Mouse (Mus musculus): ENCODE results near the gene Irgm1.
"Not testable (repeated sequence)": the region's sequence is repeated elsewhere in the genome, so short reads cannot be mapped to it uniquely, and the experiment has no call there.

Irgm1 gene

GRCm38 (mm10) chr11:48833078-48833730, 38.3 kb downstream of the Irgm1 start:
- no peak for DNase-seq (ENCODE audit: low spot score)

DNA sequence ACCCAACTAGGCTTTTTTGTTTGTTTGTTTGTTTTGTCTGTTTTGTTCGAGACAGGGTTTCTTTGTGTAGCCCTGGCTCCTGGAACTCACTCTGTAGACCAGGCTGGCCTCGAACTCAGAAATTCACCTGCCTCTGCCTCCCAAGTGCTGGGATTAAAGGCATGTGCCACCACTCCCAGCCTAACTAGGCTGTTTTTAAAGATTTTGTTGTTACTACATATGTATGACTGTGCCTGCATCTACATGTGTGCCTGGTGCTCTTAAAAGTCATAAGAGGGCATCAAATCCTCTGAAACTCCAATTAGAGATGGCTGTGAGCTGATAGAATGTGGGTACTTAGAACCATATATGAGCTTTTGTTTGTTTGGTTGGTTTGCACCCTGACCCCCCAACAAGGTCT, 40.2 kb downstream of the Irgm1 start:
- DNase-seq (ENCODE audit: low spot score): no peak

- DNase-seq (ENCODE audit: low spot score): no peak
Measured at GRCm38 (mm10) chr11:48830279-48830678, 41.2 kb downstream of the Irgm1 start.

DNA sequence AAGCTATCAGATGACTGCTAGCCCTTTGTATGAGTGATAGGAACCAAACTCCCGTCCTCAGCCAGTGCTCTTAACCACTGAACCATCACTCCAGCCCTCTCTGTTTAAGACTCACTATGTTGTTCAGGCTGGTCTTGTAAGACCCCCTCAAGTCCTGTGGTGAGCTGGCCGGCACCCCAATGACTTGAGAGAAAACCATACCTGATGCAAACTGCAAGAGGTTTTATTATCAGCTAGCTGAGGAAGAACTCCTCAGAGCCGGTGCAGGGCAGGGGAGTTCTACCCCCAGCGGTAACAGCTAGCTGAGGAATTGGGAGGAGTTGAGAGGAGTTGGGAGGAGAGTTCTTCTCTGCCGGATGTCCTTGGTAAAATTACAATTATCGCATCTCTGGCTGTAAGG, 43.6 kb downstream of the Irgm1 start:
- no peak for DNase-seq (ENCODE audit: low spot score)

- DNase-seq (ENCODE audit: low spot score): no peak
Measured at GRCm38 (mm10) chr11:48826752-48827096, 44.8 kb downstream of the Irgm1 start.

GRCm38 (mm10) chr11:48825979-48826751, 45.3 kb downstream of the Irgm1 start, which contains the start of the genes Trim7 and Gm12184:
TSS of gene Trim7 (plus strand) at chr11:48826140.
TSS of gene Gm12184 (minus strand) at chr11:48826655.
- DNase-seq (ENCODE audit: low spot score): not testable (repeated sequence)

DNA sequence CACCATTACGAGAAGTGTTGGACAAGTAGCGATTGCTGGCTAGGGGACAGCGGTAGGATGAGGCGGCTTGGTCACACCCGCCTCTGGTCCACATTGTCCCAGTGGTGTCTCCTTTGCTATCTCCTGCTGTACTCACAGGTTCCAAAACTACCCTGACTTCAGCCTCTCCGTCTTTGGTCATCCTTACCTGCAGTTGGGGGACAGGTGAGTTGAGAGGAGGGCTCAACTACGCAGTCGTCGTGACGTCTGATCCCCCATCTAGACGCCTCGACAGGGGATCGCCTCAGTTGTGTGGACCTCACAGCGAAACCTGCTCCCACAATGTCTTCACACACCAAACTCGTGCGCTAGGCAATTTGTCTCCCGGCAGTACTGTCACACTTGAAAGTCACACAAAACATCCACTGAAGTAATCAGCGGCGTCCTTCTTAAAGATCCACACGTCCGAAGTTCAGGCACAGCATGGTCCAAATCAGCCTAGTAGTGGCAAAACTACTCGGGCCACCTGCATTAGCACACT, 47.1 kb downstream of the Irgm1 start:
- DNase-seq (ENCODE audit: low spot score): no peak

GRCm38 (mm10) chr11:48823536-48823972, 47.9 kb downstream of the Irgm1 start:
- no peak for DNase-seq (ENCODE audit: low spot score)

DNA sequence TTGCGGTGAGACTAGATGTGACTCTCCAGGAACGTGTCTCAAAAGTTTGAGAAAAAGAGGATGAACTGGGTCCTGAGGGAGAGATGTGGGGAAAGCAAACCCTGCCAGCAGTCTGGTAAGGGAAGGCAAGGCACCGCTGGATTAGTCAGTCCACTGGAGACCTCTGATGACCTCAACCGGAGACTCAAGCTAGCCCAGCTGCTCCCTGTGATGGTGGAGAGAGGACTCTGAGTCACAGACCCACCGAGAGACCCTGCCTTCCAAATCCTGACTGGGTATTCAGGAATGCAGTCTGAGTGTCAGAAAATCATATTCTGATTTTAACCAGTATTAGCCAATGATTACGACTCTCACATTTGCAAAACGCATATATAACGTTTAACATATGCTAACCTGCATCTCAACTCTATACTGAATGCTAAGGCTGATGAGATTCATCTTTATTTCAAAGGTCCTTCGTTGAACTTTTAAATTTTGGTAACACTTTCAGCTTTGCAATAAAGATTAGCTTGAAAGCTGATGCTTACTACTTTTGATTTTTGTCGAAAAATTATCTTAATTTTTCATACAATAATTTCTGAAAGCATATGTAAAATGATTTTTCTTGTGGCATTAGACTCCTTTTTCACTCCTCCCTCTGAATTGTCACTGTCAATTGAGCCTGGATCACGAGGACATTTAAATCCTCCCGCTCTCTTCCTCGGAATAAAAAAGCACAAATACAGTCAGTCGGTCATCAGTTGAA, 48.5 kb downstream of the Irgm1 start:
- no peak for DNase-seq (ENCODE audit: low spot score)

GRCm38 (mm10) chr11:48821299-48821698, 50.2 kb downstream of the Irgm1 start:
- not testable (repeated sequence) for DNase-seq (ENCODE audit: low spot score)

- no peak for DNase-seq (ENCODE audit: low spot score)
Measured at GRCm38 (mm10) chr11:48820308-48820674, 51.2 kb downstream of the Irgm1 start.

- DNase-seq (ENCODE audit: low spot score): no peak
Measured at GRCm38 (mm10) chr11:48819614-48820307, 51.7 kb downstream of the Irgm1 start.

GRCm38 (mm10) chr11:48818346-48818745, 53.1 kb downstream of the Irgm1 start:
- DNase-seq (ENCODE audit: low spot score): peak; percentile 95

- DNase-seq (ENCODE audit: low spot score): no peak
Measured at GRCm38 (mm10) chr11:48817794-48818193, 53.7 kb downstream of the Irgm1 start.

GRCm38 (mm10) chr11:48816800-48817665, 54.5 kb downstream of the Irgm1 start, which contains the start of gene Trim41:
TSS of gene Trim41 (minus strand) at chr11:48817353.
- peak; percentile 97 for DNase-seq (ENCODE audit: low spot score)

DNA sequence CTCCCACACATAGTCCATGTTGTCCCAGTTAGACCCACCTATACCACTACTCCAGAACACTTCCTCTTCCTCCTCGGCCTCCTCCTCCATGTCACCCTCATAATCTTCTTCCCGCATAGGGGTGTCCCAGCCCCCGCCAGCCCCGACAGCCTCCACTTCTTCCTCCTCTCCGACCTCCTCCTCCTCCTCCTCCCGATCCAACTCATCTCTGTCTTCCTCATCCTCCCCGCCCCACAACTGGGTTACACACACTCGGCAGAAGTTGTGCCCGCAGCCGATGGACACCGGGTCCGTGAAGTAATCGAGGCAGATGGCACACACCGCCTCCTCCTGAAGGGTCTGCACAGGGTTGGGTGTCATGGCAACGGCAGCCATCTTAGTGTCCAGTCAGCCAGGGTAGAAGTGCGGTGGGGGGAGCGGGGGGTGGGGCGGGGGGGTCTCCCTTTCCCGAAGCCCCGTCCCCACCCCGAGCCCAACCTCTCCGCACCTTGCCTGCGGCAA, 55.2 kb downstream of the Irgm1 start:
- DNase-seq (ENCODE audit: low spot score): no peak

GRCm38 (mm10) chr11:48815851-48816250, 55.6 kb downstream of the Irgm1 start:
- no peak for DNase-seq (ENCODE audit: low spot score)

DNA sequence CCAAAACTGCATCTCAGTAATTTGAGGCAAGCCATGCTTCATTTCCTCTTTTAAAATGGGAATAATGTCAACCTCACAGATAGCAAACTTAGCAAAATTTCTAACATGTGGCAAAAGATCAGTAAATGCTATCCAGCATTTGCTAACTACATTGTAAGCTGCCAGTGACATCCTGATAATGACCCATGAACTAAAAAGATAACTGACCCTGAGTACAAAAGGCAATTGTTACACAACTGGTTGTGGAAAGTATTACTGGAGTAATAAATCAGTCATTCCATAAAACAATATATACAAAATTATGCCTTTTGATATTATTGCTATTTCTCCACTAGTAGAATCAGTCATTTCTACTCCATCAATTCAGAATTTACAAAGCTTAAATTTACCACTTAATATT, 57.7 kb downstream of the Irgm1 start:
- DNase-seq (ENCODE audit: low spot score): no peak
